Mouse (Mus musculus): ENCODE measurements around the gene Cryab.
A peak's percentile ranks its signal among the peaks of the same experiment; 100 is the strongest.

Gene Cryab

DNA sequence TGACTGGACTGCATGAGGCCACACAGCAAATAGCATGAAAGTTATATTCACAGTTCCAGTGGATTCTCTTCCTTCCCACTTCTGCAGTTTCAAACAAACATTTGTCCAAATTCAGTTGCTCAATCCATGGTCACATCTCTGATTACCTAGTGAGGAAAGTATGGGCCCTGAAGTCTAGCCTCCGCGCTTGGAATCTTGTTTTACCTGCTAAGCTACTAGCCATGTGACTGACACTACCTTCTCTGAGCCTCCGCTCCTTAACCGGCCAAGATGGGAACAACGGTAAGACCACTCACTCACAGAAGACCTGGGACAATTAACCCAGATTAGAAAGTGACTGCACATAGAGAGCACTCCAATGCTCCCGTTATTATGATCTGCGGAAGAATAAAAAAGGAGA, 5.3 kb upstream of the Cryab start:
- peak in 1 of 2 experiments; percentile 33 for DNase-seq

DNA sequence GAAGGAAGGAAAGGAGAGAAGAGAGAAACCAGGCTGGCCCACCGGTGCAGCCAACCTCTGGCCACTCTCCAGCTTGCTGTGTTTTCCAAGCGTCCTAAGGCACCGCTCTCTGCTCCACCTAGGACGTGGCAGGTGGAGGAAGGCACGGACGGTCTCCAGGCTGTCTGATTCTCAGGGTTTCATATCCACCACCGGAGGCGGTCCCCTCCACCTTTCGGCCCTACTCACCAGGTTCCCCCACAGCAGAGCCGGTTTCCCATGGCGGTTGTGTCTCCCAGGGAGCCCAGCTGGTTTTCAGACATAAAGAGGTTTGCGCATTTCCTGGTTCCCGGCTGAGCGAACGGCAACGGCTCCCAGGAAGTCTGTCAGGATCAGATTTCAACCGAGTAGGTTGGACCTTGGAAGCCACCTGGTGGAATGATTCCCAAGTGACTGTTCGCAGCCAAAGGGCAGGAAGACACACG, 4.9 kb upstream of the Cryab start, which contains the start of gene 2310030G06Rik:
TSS of gene 2310030G06Rik (minus strand) at position 323 of the 464 bp plus-strand sequence.
- peak; percentile 72 to 83 for DNase-seq

DNA sequence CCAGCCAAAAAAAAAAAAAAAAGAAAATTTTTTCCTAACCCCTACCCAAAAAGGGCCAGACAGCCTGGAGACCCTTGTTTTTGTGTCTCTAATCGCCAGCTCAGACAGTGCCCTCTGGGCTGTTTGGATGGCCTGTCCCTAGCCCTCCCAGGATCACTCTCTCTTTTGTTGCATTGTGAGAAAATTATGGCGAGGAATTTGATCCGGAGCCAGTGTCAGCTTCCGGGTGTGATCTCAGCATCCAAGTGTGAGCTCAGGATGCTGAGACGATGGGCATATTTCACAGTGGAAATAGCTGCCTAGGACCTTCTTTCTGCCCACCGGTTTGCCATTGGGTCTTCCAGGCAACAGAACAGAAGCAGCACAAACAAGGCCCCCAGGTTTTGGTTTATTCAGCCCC, 419 bp upstream of the Cryab start:
- DNase-seq, result no peak

DNA sequence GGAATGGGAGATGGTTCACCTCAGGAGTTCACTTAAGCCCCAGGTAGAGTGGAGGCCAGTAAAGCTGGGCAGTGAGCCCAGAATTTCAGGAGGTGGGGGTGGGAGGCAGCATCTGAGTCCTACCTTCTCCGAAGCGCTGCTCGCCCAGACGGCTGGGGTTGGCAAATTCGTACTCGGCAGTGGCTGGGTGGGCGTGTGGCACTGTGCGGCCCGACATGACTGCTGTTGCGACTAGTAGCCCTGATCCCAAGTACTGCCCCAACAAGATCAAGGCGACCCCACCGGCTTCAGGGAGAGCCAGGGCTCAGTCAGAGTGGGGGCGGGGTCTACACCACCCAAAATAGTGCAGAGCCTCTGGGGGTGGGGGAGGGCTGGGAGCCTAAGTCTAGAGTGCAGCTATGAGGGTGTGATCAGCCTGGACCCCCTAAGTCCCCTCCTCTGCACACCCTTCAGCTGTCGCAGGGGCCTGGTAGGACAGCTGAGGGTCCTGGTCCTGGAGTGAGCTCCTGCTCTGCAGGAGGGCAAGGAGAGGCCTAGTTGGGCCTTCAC, 1.0 kb downstream of the Cryab start, which contains the start of gene Hspb2:
TSS of gene Hspb2 (minus strand) at position 301 of the 549 bp plus-strand sequence.
- peak; percentile 30 to 54 for DNase-seq

DNA sequence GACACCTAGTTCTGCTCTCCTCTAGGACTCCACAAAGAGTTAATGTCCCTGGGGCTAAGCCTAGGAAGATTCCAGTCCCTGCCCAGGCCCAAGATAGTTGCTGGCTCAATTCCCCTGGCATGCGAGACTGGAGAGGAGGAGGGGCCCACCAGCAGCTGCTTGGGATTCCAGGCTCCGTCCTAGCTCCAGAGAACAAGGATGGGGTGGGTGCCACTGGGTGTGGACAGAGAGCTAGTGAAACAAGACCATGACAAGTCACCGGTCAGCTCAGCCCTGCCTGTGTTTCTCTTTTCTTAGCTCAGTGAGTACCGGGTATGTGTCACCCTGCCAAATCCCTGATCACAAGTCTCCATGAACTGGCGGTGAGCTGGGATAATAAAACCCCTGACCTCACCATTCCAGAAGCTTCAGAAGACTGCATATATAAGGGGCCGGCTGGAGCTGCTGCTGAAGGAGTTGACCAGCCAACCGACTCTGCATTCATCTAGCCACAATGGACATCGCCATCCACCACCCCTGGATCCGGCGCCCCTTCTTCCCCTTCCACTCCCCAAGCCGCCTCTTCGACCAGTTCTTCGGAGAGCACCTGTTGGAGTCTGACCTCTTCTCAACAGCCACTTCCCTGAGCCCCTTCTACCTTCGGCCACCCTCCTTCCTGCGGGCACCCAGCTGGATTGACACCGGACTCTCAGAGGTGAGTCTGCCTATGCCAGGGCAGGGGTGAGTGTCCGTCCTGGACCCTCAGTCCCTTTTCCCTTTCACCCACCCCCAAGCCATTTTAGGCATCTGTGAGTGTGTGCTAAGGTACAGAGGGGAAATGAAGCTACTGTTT, 1.9 kb downstream of the Cryab start:
- DNase-seq, result peak; percentile 72 to 84

DNA sequence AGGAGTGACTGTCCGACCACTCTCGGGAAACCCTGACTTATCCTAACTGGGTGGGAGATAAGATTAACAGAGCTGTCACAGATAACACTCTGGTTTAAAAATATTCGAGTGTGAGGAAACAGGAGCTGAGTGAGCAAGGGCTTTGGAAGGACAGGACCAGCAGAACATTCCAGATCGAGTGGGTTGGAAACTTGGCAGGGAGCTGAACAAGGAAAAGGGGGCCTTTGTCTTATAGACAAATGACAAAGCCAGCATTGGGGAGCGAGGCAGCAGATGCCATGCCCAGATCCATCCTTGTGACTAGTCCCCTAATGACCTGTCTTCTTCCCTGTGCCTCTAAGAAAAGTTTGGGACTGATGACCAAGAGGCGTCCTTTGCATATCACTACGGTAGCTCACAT, 2.8 kb downstream of the Cryab start:
- DNase-seq, result no peak

DNA sequence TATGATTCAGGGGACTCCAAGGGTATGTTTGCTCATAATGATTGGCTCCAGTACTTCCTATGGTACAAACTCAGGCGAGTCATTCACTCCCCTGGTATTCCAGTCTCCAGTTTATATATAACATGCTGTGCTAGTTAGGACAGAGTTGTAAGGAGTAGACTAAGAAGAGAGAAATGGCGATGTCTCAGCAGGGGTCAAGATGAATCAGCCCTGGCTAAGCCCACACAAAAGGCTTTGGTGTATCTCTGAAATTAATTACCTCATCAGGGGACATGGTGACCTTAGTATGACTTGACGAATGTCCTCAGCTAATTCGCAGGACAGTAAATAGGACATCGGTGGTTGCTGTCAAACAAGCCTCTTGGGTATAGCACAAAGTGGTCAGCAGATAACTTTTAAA, 5.6 kb downstream of the Cryab start:
- no peak for DNase-seq

DNA sequence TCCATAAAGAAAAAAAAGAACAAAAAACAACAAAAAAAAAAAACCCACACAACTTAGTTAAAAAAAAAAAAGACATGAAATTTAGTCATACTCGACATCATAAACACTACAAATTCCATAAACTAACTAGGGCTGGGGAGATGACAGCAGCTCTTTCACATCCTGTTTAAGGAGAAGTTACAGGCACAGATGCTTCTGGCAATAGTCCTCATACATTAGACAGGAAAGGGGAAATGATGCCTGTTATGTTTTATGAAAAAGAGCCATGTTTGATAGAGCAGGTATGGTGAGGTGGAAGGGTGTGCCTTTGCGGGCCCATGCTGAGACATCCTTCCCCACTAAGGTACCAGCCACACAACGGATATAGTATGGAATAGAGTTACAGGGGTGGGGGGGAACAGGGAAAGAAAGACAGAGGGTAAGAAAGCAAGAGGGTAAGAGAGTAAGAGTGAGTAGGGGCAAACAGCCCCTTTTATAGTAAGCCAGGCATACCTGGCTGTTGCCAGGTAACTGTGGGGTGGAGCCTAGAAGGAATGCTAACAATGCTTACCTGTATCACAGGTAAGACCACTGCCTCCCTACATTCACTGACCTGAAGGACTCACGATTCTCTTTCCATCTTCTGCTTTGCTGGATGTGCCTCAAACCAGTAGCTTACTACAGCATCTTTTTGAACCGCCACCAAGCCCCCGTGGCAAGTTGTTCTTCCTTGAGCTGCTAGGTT, 10.6 kb downstream of the Cryab start:
- DNase-seq, result no peak

DNA sequence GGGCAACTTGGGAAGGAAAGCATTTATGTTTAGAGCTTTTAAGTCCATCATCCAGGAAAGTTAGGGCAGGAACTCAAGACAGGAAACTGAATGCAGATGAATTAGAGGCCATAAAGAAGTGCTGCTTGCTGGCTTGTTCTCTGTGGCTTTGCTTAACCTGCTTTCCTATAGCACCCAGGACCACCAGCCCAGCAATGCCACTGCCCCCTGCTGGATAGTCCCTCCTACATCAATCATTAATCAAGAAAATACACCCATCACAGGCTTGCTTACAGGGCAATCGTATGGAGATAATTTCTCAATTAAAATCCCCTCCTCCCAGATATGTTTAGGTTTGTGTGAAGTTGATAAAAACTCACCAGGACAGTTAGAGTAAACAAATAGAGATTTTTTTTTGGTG, 12.2 kb downstream of the Cryab start:
- peak; percentile 52 to 65 for DNase-seq

DNA sequence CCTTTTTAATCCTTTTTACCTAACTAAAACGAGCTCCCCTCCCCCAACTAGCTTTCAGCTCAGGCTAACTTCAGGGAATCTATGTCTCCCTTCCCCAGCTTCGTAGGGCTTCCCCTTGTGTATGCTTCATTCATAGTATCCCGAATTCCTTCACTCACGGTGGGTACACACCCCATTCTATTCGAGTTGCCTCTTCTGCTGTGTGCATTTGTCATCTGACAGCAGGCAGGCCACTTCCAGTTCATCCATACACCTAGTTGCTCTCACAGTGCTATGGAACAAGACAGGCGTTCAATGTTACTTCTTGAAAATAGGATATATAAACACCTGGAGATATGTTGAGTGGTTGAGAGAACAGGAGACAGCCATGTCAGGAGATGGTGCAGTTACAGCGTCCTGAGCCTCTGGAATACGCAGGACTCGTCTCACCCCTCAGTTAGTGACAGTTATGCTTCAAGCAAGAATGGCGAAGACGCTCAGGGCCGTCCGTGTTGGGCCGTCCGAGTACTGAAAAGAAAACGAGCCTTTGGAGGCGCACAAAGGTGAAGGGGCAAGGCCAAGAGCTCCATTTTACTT, 16.5 kb downstream of the Cryab start:
- DNase-seq, result no peak

DNA sequence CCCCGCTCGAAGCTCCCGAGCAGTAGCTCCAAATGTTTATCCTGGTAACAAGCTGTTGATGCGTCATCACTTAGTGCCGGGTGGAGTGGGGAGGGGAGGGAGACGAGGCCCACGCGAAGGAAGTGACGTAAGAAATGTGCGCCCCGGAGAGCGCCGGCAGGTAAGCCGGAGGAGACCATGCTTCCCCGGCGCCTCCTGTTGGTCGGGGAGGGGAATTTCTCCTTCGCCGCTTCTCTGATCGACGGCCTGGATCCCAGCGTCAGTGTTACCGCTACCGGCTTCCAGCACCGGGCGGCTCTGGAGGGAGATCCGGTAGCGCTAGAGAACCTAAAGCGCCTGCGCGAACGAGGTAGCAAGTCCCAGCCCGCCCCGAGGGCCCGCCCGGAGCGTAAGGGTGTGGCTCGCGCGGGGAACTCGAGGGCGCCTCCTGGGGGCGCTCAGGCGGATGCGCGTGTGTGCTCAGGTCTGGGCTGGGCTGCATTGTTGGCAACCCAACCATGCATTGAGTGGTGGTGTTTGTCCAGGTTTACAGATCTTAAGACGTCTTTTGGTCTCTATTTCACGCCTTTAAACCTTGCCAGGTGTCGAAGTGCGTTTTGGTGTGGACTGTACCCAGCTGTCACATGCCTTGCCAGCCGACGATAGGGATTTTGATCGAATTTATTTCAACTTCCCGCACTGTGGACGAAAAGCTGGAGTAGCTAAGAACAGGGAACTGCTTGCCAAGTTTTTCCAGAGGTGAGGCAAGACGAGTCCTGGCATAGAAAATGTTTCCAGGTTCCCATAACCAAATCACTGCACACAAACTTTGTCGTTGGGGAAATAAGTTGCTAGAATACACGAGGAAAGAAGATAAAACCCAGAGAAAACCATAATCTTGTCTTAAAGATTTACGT, 17.2 kb downstream of the Cryab start, which contains the start of gene Fdxacb1:
TSS of gene Fdxacb1 (plus strand) at position 130 of the 896 bp plus-strand sequence.
- DNase-seq, result peak; percentile 98

DNA sequence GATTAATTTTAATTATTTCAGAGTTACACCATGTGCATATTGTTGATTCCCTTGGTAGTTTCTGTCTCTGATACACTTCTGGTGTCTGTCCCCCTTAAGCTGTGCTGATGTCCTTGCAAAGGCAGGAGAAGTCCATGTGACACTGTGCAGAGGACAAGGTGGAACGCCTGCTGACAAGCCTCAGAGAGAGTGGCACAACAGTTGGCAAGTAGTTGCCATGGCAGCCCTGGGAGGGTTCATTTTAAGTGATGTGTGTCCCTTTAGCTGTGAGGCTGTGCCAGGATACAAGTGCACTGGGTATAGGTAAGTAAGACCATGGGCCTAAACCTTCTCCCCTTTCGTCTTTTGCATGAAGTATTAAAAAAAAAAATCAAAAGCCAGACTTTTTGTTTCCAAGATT, 18.9 kb downstream of the Cryab start:
- DNase-seq, result no peak

DNA sequence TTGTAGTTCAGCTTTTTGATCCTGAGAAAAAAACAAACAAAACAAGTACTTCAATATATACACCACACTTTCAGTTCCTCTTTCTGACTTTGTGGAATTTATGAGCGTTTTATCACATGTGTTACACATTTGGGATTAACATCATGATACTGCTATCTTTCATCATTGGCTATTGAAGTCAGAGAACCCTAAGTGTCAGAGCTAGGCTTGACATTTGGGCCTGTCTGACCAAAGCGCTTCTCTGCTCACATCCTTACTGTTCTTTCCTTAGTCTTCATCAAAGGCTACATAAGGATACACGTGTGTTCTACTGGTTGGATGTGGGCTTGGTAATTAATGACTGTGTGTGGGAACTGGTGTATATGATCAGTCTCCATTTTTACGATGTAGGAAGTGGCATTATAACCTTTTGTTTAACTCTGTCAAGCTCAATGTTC, 22.9 kb downstream of the Cryab start:
- no peak for DNase-seq

DNA sequence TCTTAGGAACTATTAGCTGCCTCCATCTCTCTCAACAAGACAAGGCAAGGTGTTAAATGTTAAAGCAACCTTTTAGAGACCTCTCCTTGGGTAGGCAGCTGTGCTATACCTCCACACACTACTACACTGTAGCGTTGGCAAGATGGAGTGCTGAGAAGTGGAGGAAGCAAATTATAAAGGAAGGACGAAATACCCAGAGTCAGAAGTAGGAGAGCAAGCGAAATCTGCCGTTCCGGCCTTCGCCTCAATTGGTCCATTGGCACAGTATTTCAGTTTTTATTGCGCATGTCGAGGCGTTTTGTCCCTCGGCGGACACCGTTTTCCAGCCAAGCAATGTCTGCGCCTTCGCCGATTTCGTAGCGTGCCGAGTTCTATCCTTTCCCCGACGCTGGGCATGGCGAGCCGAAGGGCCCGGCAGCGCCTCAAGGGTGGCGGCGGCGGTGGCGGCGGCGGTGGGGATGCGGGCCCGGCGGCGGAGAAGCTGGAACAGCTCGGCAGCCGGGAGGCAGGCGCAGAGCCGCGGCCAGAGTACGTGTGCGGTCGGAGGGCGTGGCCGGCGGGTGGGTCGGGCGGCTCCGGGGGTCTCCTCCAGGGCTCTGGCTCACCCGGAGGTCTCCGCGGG, 24.0 kb downstream of the Cryab start, which contains the start of the genes Alg9 and 1110032A03Rik:
TSS of gene Alg9 (plus strand) at position 29 of the 622 bp plus-strand sequence.
TSS of gene 1110032A03Rik (minus strand) at position 530 of the 622 bp plus-strand sequence.
- DNase-seq, result peak; percentile 95

DNA sequence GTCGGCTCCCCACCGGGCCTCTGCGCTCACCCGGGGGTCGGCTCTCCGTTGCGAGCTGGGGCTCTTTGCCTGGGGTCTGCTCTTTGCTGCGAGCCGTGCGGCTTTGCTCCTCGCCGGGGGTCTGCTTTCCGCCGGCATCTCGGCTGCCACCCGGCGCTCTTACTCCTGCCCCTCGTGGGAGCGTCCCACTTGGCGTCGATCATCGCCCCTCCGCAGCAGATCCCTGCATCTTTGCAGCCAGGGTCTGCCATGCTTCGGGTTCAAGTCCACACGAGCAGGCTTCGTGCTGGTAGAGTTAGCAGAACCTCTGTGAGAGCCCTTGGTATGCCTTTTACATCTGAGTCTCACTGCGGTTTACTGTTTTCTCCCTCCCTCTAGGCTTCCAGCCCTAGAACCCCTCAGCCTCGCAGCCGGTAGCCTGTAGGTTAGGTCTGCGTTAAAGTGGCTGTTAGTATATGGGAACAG, 24.6 kb downstream of the Cryab start:
- DNase-seq, result peak; percentile 31 to 47

DNA sequence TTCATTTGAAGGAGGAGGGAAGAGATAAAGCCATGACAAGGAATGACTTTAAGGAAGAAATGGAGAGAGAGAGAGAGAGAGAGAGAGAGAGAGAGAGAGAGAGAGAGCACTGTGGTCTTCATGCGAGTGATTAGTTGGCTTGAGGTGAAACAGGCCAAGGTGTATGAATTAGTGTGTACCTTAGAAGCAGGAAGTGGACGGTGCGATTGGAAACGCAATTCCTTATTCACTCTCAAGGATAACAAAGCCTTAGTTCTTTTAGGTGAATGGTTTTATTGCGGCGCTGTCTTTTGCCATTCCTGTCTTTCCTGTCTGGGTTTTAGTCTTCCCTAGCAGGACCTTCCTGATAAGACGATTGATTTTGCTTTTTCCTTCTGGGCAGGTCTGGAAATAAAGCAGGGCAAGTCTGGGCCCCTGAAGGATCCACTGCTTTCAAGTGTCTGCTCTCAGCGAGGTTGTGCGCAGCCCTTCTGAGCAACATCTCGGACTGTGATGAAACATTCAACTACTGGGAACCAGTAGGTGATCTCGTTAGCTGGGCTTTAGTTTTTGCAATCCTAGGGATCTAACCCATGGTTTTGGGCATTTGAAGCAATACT, 25.1 kb downstream of the Cryab start:
- no peak for DNase-seq

DNA sequence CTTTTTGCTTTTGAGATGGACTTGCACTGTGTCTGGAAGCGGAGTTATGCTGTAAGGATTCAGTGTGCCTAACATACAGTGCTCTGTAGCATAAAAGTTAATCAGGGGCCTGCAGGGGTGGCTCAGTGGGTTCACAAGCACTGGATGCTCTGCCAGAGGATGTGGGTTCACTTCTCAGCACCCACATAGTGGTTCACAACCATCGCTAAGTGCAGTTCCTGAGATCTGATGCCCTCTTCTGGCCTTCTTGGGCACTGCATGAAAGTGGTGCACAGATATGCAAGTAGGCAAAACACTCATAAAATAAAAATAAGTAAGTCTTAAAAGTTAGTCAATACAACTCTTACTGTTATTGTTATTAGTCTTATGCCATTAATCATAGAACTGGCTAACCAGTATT, 31.0 kb downstream of the Cryab start:
- peak; percentile 63 to 64 for DNase-seq

DNA sequence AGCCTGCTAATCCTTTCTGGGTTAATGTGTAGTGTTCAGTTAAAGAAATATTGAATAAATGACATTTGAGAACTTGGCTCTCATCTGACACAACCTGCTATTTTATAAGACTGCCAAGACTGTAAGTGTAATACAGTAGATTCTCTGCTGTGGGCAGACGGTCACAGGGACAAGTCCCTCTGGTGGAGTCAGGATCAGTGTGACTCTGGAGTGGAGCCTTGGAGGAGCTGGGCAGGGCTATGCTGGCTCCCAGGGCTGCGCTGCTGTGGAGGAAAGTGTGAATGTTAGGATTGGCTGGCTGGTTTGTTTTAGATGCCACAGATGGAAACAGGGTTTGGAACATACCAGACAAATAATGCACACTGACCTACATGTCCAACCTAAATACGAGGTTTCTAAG, 44.1 kb downstream of the Cryab start:
- DNase-seq, result no peak

DNA sequence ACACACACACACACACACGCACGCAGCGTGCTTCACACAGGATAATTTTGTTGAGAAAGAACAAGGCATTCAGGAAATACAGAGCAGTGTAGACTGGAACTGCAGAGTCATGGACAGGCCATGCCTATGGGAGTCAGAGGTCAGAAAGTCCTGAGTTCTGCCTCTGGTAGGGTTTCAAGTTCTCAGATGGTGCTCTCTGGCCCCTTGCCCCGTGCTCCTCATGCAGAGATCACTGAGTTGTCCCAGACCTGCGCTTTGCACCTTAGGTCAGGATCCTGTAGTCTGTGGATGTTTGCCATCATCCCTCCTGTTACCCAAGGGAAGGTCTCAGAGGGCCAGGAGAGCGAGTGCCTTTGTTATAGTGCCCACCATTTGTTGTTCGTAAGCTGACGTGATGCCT, 45.7 kb downstream of the Cryab start:
- no peak for DNase-seq

DNA sequence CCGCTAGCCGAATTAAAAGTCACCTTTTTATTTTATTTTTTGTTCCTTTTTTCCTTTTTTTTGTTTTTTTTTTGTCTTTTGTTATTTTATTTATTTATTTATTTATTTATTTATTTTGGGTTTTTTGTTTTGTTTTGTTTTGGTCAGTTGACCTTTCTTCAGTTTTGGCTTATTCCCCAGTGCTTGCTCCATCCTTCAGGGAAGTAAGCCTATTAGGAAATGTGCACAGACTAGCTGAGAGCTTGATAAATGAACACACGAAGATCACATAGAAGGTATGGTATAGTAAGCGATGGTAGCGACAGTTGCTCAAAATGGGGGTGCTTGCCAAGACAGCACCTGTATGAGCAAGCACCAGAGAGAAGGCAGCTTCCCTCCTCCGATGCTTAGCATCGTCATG, 46.5 kb downstream of the Cryab start:
- no peak for DNase-seq

DNA sequence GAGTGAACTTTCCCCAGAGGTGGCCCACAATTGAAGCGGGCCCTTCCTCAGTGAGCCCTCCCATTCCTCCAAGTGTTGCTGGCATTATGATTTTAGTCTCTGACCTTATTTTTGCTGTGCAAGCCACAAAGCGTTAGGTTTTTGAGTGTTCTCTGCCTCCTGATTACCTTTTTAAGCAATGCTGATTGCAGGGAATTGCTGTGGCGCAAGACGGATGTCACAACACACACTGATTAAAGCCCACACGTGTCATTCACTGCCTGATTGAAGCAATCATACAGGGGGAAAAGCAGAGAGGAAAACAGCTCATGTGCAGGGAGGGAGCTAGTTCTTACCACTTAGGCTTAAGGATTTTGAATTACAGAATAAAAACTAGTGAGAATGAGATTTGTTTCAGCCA, 47.2 kb downstream of the Cryab start:
- no peak for DNase-seq
